Mouse (Mus musculus): ENCODE results near the gene Lao1.

DNA sequence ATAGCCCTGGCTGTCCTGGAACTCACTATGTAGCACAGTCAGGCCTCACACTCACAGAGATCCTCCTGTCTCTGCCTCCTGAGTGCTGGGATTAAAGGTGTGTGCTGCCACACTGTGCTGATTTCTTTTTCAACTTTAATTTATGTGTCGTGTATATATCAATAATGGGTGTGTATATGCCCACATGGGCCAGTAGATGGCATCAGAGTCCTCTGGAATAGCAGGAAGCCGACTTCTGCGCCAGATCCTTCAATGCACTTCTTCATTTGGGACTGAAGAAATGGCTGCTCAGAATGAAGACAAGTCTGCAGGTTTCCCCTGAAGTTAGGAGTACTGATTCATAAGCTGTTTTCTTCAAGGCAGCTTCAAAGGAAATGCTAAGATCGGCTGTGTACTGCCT lies 30.4 kb downstream of the Lao1 start:
- TF ChIP-seq MAX (IDR thresholded peaks at IDR 0.05; ENCODE audit: low read length) (no peak), EP300 (IDR thresholded peaks at IDR 0.05; ENCODE audit: low read length) (no peak), POLR2A (IDR thresholded peaks at IDR 0.05; ENCODE audit: low read depth, low read length) (no peak), SIN3A (IDR thresholded peaks at IDR 0.05; ENCODE audit: low read length) (no peak), JUN (IDR thresholded peaks at IDR 0.05; ENCODE audit: insufficient read depth, low read depth, low read length) (no peak), PAX5 (IDR thresholded peaks at IDR 0.05; ENCODE audit: low read length) (no peak)

All from CH12.LX (cell line).